Mouse (Mus musculus) hindbrain, embryonic 13.5 days (tissue): ENCODE measurements at regions not wholly inside any gene's neighbourhood (a gene's known extent, or its start where the extent isn't known, plus 50 kb on each side); places are given as distances from the start of the nearest gene placed in this dataset.

Experiments
- ATAC-seq: fragments of 200-750 bp; cut with Nextera tagmentation; 2 replicates; pipeline ENCODE4 v1.8.0; 2017; ENCODE audit warnings: moderate TSS enrichment; ENCODE audit not compliant: low FRiP score
- H3K27ac ChIP-seq: fragments of 300-500 bp; sonication (generic); 2 replicates; pipeline ENCODE4 v1.5.1; 2015; ENCODE audit warnings: inconsistent platforms, mild to moderate bottlenecking, moderate library complexity
- H3K27me3 ChIP-seq: fragments of 300-500 bp; sonication (generic); 2 replicates; pipeline ENCODE4 v1.6.1; 2015; ENCODE audit warnings: mild to moderate bottlenecking, inconsistent platforms
- H3K36me3 ChIP-seq: fragments of 300-500 bp; sonication (generic); 2 replicates; pipeline ENCODE4 v1.6.1; 2015; ENCODE audit warnings: mild to moderate bottlenecking, inconsistent platforms
- H3K4me1 ChIP-seq: fragments of 300-500 bp; sonication (generic); replicated peaks from 2 replicates; pipeline ENCODE4 v1.6.1; 2015; ENCODE audit warnings: inconsistent platforms
- H3K4me2 ChIP-seq: fragments of 300-500 bp; sonication (generic); 2 replicates; pipeline ENCODE4 v1.6.1; 2015; ENCODE audit warnings: inconsistent platforms, mild to moderate bottlenecking, moderate library complexity
- H3K4me3 ChIP-seq: fragments of 300-500 bp; sonication (generic); 2 replicates; pipeline ENCODE4 v1.5.1; 2015; ENCODE audit warnings: mild to moderate bottlenecking, inconsistent platforms
- H3K9ac ChIP-seq: fragments of 300-500 bp; sonication (generic); 2 replicates; pipeline ENCODE4 v1.6.1; 2015; ENCODE audit warnings: mild to moderate bottlenecking, inconsistent platforms
- H3K9me3 ChIP-seq: fragments of 300-500 bp; sonication (generic); 2 replicates; pipeline ENCODE4 v1.6.1; 2016; ENCODE audit warnings: inconsistent platforms
- WGBS: fragments of 180-500 bp; shearing (Covaris S2); methylation state at CpG from one replicate; pipeline ENCODE4 v1.1.7; 2015; 5-methylcytosine and 5-hydroxymethylcytosine counted together

DNA sequence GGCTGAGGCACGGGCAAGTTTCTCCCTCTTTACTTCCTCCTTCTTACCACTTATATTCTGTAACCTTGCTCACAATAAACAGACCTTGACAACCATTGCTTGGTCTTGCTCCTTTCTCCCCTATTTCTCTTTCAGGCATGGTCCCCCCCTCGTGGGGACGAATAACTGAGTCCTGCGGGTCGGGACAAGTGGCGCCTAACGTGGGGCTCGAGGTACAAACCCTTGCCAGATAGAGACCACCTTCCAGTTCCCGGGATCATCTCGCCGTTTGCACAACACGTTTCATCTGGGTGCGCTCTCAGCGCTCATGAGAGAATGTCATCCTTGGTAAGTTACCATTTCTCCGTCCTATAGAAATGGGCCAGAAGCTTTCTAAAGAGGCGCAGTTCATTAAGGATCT lies 79.6 kb upstream of the Foxn3 start:
- no peak for ATAC-seq
- no peak overlapping the region for H3K27ac ChIP-seq
- WGBS, result 97% methylated on average over 16 of the region's 16 CpGs

DNA sequence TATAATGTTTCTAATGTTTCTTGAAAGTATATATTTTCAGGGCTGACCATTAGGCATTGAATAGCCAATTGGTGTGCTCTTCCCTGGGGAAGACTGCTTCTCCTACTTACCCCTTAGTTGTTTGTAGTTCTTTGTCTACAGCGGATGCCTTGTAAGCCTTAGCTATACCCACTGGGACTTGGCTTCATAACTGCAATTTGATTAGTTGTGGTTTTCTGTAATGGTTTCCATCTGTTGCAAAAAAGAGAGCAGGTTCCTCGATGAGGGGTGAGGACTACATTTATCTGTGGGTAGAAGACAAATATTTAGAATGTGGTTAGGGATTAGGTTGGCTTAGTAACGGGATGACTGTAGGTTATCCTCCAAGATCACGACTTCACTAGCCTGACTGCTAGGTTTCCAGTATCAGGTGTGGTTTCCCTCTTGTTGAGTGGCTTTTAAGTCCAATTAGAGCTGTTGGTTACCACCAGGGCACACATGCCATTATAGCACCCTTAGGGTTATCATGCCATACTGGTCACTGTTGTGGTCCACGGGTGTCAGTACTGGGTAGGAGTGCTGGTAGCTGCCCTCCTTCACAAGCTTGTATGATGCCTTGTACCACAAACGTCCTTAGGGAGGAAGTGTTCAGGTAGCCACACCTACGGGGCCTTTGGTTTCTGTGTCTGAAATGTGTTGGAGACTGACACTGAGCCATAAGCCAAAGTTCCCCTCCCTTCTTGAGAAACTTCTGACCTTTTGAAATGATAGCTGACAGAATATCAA lies 78.9 kb upstream of the Foxn3 start:
- ATAC-seq, result no peak
- Histone ChIP-seq H3K4me1 (peaks cover 25% of the 10 kb centered on the region), H3K4me2 (no peak overlapping the region), H3K4me3 (no peak overlapping the region), H3K27ac (no peak overlapping the region), H3K27me3 (no peaks in the 10 kb centered on the region), H3K9ac (no peak overlapping the region), H3K36me3 (no peaks in the 10 kb centered on the region), H3K9me3 (peaks cover 29% of the 10 kb centered on the region)
- 88% methylated on average over 7 of the region's 7 CpGs for WGBS

More for the DNA sequence above, 79.6 kb upstream of the Foxn3 start:
- H3K4me2 ChIP-seq, result no peak overlapping the region
- H3K4me3 ChIP-seq, result no peak overlapping the region
- H3K27me3 ChIP-seq, result no peaks in the 10 kb centered on the region
- peaks cover 29% of the 10 kb centered on the region for H3K9me3 ChIP-seq
- peaks cover 25% of the 10 kb centered on the region for H3K4me1 ChIP-seq
- H3K9ac ChIP-seq, result no peak overlapping the region
- no peaks in the 10 kb centered on the region for H3K36me3 ChIP-seq

DNA sequence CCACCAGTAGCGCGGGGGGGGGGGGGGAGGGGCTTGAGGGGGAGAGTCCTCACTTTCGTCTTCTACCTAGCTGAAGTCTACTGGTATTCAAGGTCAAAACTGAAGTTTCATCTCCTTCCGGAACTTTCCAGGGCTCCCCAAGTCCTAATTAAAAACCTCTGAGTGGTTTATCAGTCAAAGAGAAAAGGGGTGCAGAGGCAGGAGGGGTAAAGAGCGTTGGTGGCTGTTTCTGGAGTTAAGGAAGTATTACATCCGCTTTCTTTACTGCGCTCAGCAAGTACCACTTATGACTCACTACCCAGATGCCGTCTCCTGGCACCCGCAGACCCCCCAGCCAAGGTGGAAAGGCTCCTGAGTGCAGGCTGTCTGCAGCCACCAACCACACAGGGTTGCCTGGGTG lies 77.9 kb upstream of the Foxn3 start:
- Histone ChIP-seq H3K9me3 (peaks cover 29% of the 10 kb centered on the region), H3K36me3 (no peaks in the 10 kb centered on the region), H3K4me1 (peaks cover 25% of the 10 kb centered on the region), H3K27ac (no peak overlapping the region), H3K4me2 (peak overlapping the region; percentile 55), H3K4me3 (peak overlapping the region; percentile 26), H3K27me3 (no peaks in the 10 kb centered on the region), H3K9ac (peak overlapping the region; percentile 55)
- ATAC-seq, result no peak
- 36% methylated on average over 7 of the region's 9 CpGs for WGBS

DNA sequence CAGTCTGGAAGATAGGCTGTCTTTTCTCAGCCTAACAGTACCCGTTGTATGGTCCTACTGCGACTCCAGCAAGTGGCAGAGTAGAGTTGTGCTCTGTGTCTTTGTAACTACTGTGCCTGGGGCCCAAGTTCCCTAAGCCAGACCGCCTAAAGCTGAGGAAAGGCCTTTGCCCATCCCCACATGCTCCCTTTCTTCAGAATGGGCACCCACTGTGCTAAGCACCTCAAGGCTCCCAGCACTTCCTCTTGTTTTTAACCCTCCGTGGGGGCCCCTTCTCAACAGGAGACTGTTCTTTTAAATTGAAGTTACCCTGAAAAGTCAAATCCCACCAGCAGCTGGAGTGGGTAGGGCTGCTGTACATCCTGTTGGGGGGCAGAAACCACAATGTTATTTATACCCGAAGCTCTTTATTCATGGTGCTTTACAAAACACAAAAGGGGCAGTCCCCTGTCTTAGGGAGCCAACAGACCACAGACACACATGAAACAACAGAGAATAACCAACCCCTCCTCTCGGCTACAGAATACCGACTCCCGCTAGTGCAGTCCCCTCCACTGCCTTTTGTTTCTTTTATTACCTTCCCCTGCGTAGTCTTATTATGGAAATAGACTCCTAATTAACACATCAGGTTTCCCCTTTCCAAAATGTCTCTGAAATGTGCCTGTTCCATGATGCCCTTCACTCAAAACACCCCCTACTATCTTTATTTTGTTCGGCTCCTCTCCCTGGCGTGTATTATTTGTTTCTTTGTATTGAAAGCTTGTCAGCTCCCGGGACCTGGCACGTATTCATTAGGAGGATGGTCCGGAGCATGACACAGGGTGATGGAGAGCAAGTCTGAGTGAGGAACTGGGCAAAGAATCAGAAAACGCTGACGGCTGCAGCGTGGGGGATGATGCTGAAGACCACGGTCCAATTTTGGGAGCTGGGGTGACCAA lies 77.1 kb upstream of the Foxn3 start:
- H3K27me3 ChIP-seq, result no peaks in the 10 kb centered on the region
- peak overlapping the region; percentile 26 for H3K4me3 ChIP-seq
- H3K9me3 ChIP-seq, result peaks cover 25% of the 10 kb centered on the region
- peak; percentile 60 for ATAC-seq
- H3K4me1 ChIP-seq, result peaks cover 25% of the 10 kb centered on the region
- peak overlapping the region; percentile 55 for H3K9ac ChIP-seq
- 0 out of 2 replicates have a peak overlapping the region, but pooled peaks have one; percentile 55 for H3K27ac ChIP-seq
- WGBS, result 3% methylated on average over 18 of the region's 18 CpGs
- H3K36me3 ChIP-seq, result no peaks in the 10 kb centered on the region
- H3K4me2 ChIP-seq, result peak overlapping the region; percentile 55

DNA sequence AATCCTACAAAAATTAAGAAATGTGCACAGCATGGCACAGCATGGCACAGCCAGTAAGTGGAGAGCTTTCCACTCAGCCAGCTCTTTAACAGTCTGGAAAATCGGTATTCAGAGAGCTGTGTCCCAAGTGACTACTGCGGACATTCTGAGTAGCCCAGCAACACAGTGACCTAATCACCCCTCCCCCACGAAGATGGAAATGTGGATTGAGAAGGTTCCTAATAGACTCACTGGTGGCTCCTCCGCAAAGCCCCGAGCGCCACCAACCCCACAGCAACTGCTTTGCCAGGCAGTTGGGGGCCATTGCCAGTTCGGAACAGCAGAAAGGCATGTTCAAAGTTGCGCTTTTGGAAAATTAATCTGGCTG lies 76.4 kb upstream of the Foxn3 start:
- 7% methylated on average over 8 of the region's 8 CpGs for WGBS
- H3K9ac ChIP-seq, result 0 out of 2 replicates have a peak overlapping the region, but pooled peaks have one; percentile 5
- H3K9me3 ChIP-seq, result peaks cover 18% of the 10 kb centered on the region
- no peak overlapping the region for H3K4me3 ChIP-seq
- H3K27me3 ChIP-seq, result no peaks in the 10 kb centered on the region
- peak overlapping the region; percentile 55 for H3K4me2 ChIP-seq
- H3K4me1 ChIP-seq, result peaks cover 25% of the 10 kb centered on the region
- 0 out of 2 replicates have a peak overlapping the region, but pooled peaks have one; percentile 55 for H3K27ac ChIP-seq
- peak; percentile 68 for ATAC-seq
- no peaks in the 10 kb centered on the region for H3K36me3 ChIP-seq

- WGBS, result 86% methylated on average over 3 of the region's 3 CpGs
- H3K4me1 ChIP-seq, result peaks cover 25% of the 10 kb centered on the region
- no peak overlapping the region for H3K4me2 ChIP-seq
- H3K4me3 ChIP-seq, result no peak overlapping the region
- no peaks in the 10 kb centered on the region for H3K36me3 ChIP-seq
- peaks cover 11% of the 10 kb centered on the region for H3K9me3 ChIP-seq
- H3K27me3 ChIP-seq, result no peaks in the 10 kb centered on the region
- H3K27ac ChIP-seq, result no peak overlapping the region
- H3K9ac ChIP-seq, result no peak overlapping the region
- ATAC-seq, result no peak
Observed at GRCm38 (mm10) chr12:99639118-99639517, 75.7 kb upstream of the Foxn3 start.

GRCm38 (mm10) chr12:99637986-99638385 lies 74.6 kb upstream of the Foxn3 start:
- H3K27ac ChIP-seq, result no peak overlapping the region
- peaks cover 25% of the 10 kb centered on the region for H3K4me1 ChIP-seq
- ATAC-seq, result no peak
- WGBS, result 91% methylated on average over 5 of the region's 5 CpGs
- H3K27me3 ChIP-seq, result no peaks in the 10 kb centered on the region
- H3K9me3 ChIP-seq, result 0 out of 2 replicates have a peak, but pooled peaks cover under 1% of the 10 kb centered on the region
- no peak overlapping the region for H3K4me3 ChIP-seq
- H3K9ac ChIP-seq, result no peak overlapping the region
- no peaks in the 10 kb centered on the region for H3K36me3 ChIP-seq
- no peak overlapping the region for H3K4me2 ChIP-seq

DNA sequence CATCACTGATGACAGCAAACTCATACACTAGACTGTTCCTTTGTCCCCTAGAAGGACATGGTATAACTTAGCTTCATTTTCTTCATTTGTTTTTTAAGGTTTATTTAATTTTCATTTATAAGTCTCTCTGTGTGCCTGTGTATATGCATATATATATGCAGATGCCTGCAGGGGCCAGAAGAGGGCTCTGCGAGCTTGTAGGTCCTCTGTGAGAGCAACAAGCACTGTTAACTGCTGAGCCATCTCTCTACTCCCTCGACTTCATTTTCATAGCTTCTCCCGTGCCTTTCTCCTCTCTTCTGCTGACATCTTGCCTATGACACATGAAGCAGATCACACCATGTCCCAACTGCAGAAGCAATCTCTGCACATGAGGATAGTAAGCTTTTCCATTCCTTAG lies 72.9 kb upstream of the Foxn3 start:
- H3K36me3 ChIP-seq, result no peaks in the 10 kb centered on the region
- H3K27me3 ChIP-seq, result no peaks in the 10 kb centered on the region
- H3K4me3 ChIP-seq, result no peak overlapping the region
- no peak overlapping the region for H3K4me2 ChIP-seq
- H3K4me1 ChIP-seq, result peaks cover 23% of the 10 kb centered on the region
- no peak for ATAC-seq
- H3K9ac ChIP-seq, result no peak overlapping the region
- H3K9me3 ChIP-seq, result no peaks in the 10 kb centered on the region
- WGBS, result 86% methylated on average over 3 of the region's 3 CpGs
- no peak overlapping the region for H3K27ac ChIP-seq

DNA sequence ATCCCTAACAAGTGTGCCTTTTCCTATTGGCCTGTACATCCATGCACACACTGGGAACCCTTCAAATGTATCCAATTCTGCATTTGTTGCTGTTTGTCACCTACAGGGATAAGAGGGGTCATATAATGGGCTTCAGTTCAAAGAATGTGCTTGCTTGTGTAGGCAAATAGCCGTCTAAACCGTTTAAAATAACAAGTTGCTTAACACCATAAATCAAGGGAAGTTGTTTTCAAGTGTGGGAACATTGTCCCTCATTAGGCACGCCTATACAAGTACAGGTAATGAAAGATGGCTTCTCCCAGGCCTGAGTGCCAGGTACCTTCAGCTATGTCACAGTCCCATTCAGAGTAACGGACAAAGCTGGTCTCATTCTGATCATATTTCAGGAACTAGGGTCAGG lies 72.0 kb upstream of the Foxn3 start:
- WGBS, result 80% methylated on average over 4 of the region's 4 CpGs
- no peak overlapping the region for H3K27ac ChIP-seq
- no peaks in the 10 kb centered on the region for H3K27me3 ChIP-seq
- no peak overlapping the region for H3K9ac ChIP-seq
- H3K4me2 ChIP-seq, result no peak overlapping the region
- no peak for ATAC-seq
- no peaks in the 10 kb centered on the region for H3K36me3 ChIP-seq
- peaks cover 14% of the 10 kb centered on the region for H3K4me1 ChIP-seq
- no peak overlapping the region for H3K4me3 ChIP-seq
- H3K9me3 ChIP-seq, result no peaks in the 10 kb centered on the region

DNA sequence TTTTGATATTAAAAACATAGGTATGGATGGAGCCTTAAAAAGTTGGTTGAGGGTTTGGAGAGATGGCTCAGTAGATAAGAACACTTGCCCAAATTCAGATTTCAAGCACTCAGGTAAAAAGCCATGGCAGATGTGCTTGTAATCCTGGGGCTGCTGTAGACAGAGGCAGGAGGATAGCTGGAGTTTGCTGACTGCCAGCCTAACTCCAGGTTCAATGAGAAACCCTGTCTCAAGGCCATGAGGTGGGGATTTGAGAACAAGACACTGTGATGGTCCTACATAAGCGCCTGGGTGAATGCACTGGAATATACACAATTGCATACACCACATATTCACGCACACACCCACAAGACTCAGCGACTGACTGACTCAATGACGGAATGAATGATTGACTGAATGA lies 71.3 kb upstream of the Foxn3 start:
- Histone ChIP-seq H3K9ac (no peak overlapping the region), H3K4me2 (no peak overlapping the region), H3K27ac (no peak overlapping the region), H3K36me3 (no peaks in the 10 kb centered on the region), H3K4me3 (no peak overlapping the region), H3K9me3 (no peaks in the 10 kb centered on the region), H3K27me3 (peaks cover 5% of the 10 kb centered on the region; the same call in 1 of the 2 replicates), H3K4me1 (peaks cover 8% of the 10 kb centered on the region)
- no peak for ATAC-seq
- 96% methylated on average over 4 of the region's 4 CpGs for WGBS

GRCm38 (mm10) chr12:99633678-99634077 lies 70.3 kb upstream of the Foxn3 start:
- Histone ChIP-seq H3K9me3 (no peaks in the 10 kb centered on the region), H3K4me3 (no peak overlapping the region), H3K36me3 (no peaks in the 10 kb centered on the region), H3K27me3 (peaks cover 5% of the 10 kb centered on the region; the same call in 1 of the 2 replicates), H3K27ac (no peak overlapping the region), H3K4me1 (0 out of 2 replicates have a peak, but pooled peaks cover under 1% of the 10 kb centered on the region), H3K4me2 (no peak overlapping the region), H3K9ac (no peak overlapping the region)
- no peak for ATAC-seq
- WGBS, result 92% methylated on average over 10 of the region's 10 CpGs

DNA sequence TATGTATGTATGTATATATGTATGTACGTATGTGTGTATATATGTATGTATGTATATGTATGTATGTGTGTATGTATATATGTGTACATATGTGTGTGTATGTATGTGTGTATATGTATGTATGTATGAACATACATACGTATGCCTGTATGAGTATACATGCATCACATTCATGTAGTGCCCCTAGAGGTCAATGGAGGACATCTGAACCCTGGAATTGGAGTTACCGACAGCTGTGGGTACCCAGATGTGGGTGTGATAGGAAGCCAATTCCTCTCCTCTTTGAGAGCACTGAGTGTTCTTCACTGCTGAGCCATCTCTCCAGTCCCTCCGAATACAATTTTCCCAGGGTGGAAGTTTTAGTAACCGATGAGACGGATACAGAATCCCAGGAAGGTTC lies 69.6 kb upstream of the Foxn3 start:
- 96% methylated on average over 6 of the region's 6 CpGs for WGBS
- Histone ChIP-seq H3K36me3 (no peaks in the 10 kb centered on the region), H3K4me1 (peaks cover 7% of the 10 kb centered on the region), H3K4me3 (no peak overlapping the region), H3K27ac (no peak overlapping the region), H3K9me3 (no peaks in the 10 kb centered on the region), H3K4me2 (no peak overlapping the region), H3K27me3 (peaks cover 5% of the 10 kb centered on the region; the same call in 1 of the 2 replicates), H3K9ac (no peak overlapping the region)
- no peak for ATAC-seq
